Mouse (Mus musculus) limb, embryonic 10.5 days (tissue): Measurements from ENCODE around the gene Fndc9. TPM values are rescaled to one million over a fixed set of nuclear protein-coding genes. Genes with fewer than 3 reads are reported as not detected.
A peak's percentile ranks its signal among the peaks of the same experiment; 100 is the strongest.

ENCODE experiments used
- DNase-seq: peaks from one replicate; pipeline ENCODE4 v3.0.0-alpha.2; 2017; ENCODE audit warnings: low spot score
- H3K27ac ChIP-seq: fragments of 300-500 bp; sonication (generic); 2 replicates; pipeline ENCODE4 v1.5.1; 2016; ENCODE audit warnings: mild to moderate bottlenecking
- H3K27me3 ChIP-seq: fragments of 300-500 bp; sonication (generic); 2 replicates; pipeline ENCODE4 v1.6.1; 2016; ENCODE audit warnings: low read depth, mild to moderate bottlenecking; ENCODE audit not compliant: poor library complexity, severe bottlenecking
- H3K36me3 ChIP-seq: fragments of 300-500 bp; sonication (generic); 2 replicates; pipeline ENCODE4 v1.6.1; 2016; ENCODE audit warnings: mild to moderate bottlenecking, moderate library complexity
- H3K4me1 ChIP-seq: fragments of 300-500 bp; sonication (generic); 2 replicates; pipeline ENCODE4 v1.6.1; 2016
- H3K4me3 ChIP-seq: fragments of 300-500 bp; sonication (generic); 2 replicates; pipeline ENCODE4 v1.5.1; 2016; ENCODE audit warnings: mild to moderate bottlenecking, moderate library complexity
- H3K9me3 ChIP-seq: fragments of 300-500 bp; sonication (generic); replicated peaks from 2 replicates; pipeline ENCODE4 v1.6.1; 2016; ENCODE audit warnings: mild to moderate bottlenecking
- WGBS: fragments of 180-500 bp; shearing (Covaris S2); methylation state at CpG from one replicate; pipeline ENCODE4 v1.1.7; 2016; 5-methylcytosine and 5-hydroxymethylcytosine counted together
- polyA plus RNA-seq: library from polyadenylated mRNA; unstranded; fragments of >200 nt; fragmentation: Nextera tagmentation; extraction: Ambion mirVana; gene quantifications from 2 replicates; pipeline ENCODE4 v1.2.1, GENCODE M21; 2016

Gene Fndc9
- polyA plus RNA-seq, 1 experiment from 2014 or later: 0.11 TPM

- H3K4me3 ChIP-seq: no peak overlapping the region
- no peak overlapping the region for H3K27ac ChIP-seq
- peaks cover 6% of the 10 kb centered on the region; the same call in 1 of the 2 replicates for H3K36me3 ChIP-seq
- no peaks in the 10 kb centered on the region for H3K27me3 ChIP-seq
- no peak for DNase-seq
- whole genome bisulfite sequencing: 77% methylated on average over 9 of the region's 9 CpGs
- H3K4me1 ChIP-seq: 0 out of 2 replicates have a peak, but pooled peaks cover 3% of the 10 kb centered on the region
- H3K9me3 ChIP-seq: no peaks in the 10 kb centered on the region
Observed at GRCm38 (mm10) chr11:46269391-46269790, 34.1 kb downstream of the Fndc9 start.

- DNase-seq: no peak
- no peaks in the 10 kb centered on the region for H3K27me3 ChIP-seq
- 0 out of 2 replicates have a peak, but pooled peaks cover 3% of the 10 kb centered on the region for H3K4me1 ChIP-seq
- H3K9me3 ChIP-seq: no peaks in the 10 kb centered on the region
- peaks cover 6% of the 10 kb centered on the region; the same call in 1 of the 2 replicates for H3K36me3 ChIP-seq
- no peak overlapping the region for H3K4me3 ChIP-seq
- no peak overlapping the region for H3K27ac ChIP-seq
- WGBS: 79% methylated on average over 3 of the region's 3 CpGs
Observed at GRCm38 (mm10) chr11:46269893-46270292, 34.6 kb downstream of the Fndc9 start.

DNA sequence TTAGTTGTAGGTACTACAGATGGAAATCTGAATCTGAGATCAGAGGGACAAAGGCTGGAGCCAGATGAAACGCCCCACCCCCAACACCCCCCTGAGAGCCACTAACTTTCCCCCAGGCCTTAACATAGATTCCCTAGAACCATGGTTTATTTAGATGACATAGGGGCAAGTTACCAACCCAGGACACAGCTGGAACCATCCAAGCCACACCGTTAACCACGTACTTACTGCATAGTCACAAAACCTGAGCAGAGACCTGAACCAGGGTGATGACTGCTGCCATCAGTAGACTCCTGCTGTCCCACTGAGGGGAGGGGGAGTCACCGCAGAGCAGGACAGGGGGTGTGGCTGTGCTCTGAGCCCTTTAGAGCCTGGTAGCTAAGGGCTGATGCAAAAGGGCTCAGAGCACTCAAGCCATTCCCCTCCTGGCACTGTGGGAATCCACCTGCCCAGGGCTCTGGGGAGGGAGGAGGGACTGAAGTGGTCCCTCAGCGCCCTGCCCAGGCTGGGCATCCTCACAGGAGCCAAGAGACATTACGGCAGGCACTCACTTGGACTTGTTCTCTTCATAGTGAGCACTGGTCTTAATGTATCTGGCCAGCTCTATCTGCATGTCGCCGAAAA, 36.8 kb downstream of the Fndc9 start:
- no peak for DNase-seq
- H3K27ac ChIP-seq: no peak overlapping the region
- H3K27me3 ChIP-seq: no peaks in the 10 kb centered on the region
- H3K36me3 ChIP-seq: peaks cover 12% of the 10 kb centered on the region; the same call in 1 of the 2 replicates
- H3K4me3 ChIP-seq: no peak overlapping the region
- WGBS: 77% methylated on average over 8 of the region's 8 CpGs
- no peaks in the 10 kb centered on the region for H3K9me3 ChIP-seq
- H3K4me1 ChIP-seq: peaks cover 3% of the 10 kb centered on the region; the same call in 1 of the 2 replicates

DNA sequence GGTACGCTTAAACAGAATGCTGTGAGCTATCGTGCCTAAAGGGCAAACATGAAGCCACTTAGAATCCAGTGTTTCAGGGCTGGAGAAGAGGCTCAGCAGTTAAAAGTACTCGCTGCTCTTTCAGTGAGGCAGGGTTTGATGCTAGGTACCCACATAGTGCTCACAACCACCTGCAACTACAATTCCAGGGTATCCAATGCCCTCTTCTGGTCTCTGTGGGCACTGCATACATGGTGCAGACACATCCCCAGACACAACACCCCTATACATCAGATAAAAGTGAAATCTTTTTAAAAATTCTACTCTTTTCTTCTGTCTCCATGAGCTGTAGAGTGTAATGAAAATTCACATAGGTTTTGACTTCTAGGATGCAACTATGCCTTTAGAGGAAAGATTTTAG, 38.6 kb downstream of the Fndc9 start:
- 94% methylated on average over 3 of the region's 3 CpGs for WGBS
- Histone ChIP-seq H3K4me3 (no peak overlapping the region), H3K36me3 (peaks cover 17% of the 10 kb centered on the region; the same call in 1 of the 2 replicates), H3K4me1 (peaks cover 3% of the 10 kb centered on the region; the same call in 1 of the 2 replicates), H3K27ac (no peak overlapping the region), H3K27me3 (no peaks in the 10 kb centered on the region), H3K9me3 (no peaks in the 10 kb centered on the region)
- no peak for DNase-seq

GRCm38 (mm10) chr11:46275302-46275701, 40.0 kb downstream of the Fndc9 start:
- Histone ChIP-seq H3K4me1 (peaks cover 3% of the 10 kb centered on the region; the same call in 1 of the 2 replicates), H3K27ac (no peak overlapping the region), H3K36me3 (peaks cover 20% of the 10 kb centered on the region; the same call in 1 of the 2 replicates), H3K4me3 (no peak overlapping the region), H3K9me3 (no peaks in the 10 kb centered on the region), H3K27me3 (no peaks in the 10 kb centered on the region)
- peak; percentile 82 for DNase-seq
- 9% methylated on average over 6 of the region's 6 CpGs for WGBS

GRCm38 (mm10) chr11:46276168-46276567, 40.8 kb downstream of the Fndc9 start:
- 90% methylated on average over 8 of the region's 8 CpGs for WGBS
- Histone ChIP-seq H3K27me3 (no peaks in the 10 kb centered on the region), H3K9me3 (no peaks in the 10 kb centered on the region), H3K4me3 (no peak overlapping the region), H3K27ac (no peak overlapping the region), H3K36me3 (peaks cover 20% of the 10 kb centered on the region; the same call in 1 of the 2 replicates), H3K4me1 (peaks cover 3% of the 10 kb centered on the region; the same call in 1 of the 2 replicates)
- DNase-seq: no peak

DNA sequence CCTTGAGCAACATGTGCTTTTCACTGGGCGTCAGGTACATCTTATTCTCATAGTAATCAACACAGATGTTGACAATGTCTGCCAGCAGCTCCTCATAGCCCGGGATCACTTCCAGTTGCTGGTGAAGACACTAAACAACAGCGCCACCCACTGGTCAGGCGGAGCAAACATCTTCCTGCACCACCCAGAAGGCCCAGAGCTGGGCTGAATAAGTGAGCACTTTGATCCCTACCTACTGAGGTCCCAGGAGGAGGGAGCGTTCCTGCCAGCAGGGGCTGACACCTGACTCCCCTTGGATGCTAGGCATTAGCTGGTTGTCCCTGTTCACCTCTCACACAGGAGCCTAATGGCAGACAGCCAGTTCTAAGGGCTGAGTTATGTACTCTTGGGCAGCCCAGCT, 41.4 kb downstream of the Fndc9 start:
- no peak overlapping the region for H3K4me3 ChIP-seq
- DNase-seq: peak; percentile 39
- H3K27ac ChIP-seq: no peak overlapping the region
- no peaks in the 10 kb centered on the region for H3K27me3 ChIP-seq
- peaks cover 23% of the 10 kb centered on the region; the same call in 1 of the 2 replicates for H3K36me3 ChIP-seq
- WGBS: 45% methylated on average over 5 of the region's 5 CpGs
- H3K4me1 ChIP-seq: peaks cover 3% of the 10 kb centered on the region; the same call in 1 of the 2 replicates
- H3K9me3 ChIP-seq: no peaks in the 10 kb centered on the region

- DNase-seq: no peak
- WGBS: 82% methylated on average over 5 of the region's 5 CpGs
- peaks cover 26% of the 10 kb centered on the region; the same call in 1 of the 2 replicates for H3K36me3 ChIP-seq
Observed at GRCm38 (mm10) chr11:46278140-46278539, 42.8 kb downstream of the Fndc9 start.

GRCm38 (mm10) chr11:46278709-46279108, 43.4 kb downstream of the Fndc9 start:
- Histone ChIP-seq H3K27me3 (no peaks in the 10 kb centered on the region), H3K9me3 (no peaks in the 10 kb centered on the region), H3K4me1 (no peaks in the 10 kb centered on the region; the same call in 1 of the 2 replicates), H3K4me3 (no peak overlapping the region), H3K36me3 (peaks cover 26% of the 10 kb centered on the region; the same call in 1 of the 2 replicates), H3K27ac (no peak overlapping the region)
- 94% methylated on average over 12 of the region's 12 CpGs for WGBS
- DNase-seq: no peak

More at GRCm38 (mm10) chr11:46278140-46278539, 42.8 kb downstream of the Fndc9 start:
- Histone ChIP-seq H3K27me3 (no peaks in the 10 kb centered on the region), H3K4me3 (no peak overlapping the region), H3K27ac (no peak overlapping the region), H3K4me1 (no peaks in the 10 kb centered on the region; the same call in 1 of the 2 replicates), H3K9me3 (no peaks in the 10 kb centered on the region)

DNA sequence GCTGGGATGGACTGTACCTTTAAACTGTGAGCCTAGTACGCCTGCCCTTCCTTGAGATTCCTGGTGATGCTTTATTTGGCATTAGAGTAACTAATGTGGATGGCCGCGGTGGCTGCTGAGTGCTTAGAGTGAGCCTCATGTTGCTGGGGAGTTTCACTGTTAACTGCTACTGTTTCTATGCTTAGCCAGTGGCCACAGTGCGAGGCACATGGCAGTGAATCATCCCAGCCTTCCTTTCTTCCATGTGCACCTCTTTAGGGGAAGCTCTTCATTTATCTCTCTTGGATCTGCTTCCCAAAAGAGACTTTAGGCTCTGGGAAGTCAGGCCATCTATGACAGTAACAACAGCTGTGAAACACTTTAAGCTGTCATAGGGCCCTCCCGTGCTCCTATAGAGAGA, 47.3 kb downstream of the Fndc9 start:
- no peak overlapping the region for H3K27ac ChIP-seq
- WGBS: 92% methylated on average over 5 of the region's 5 CpGs
- H3K4me1 ChIP-seq: no peaks in the 10 kb centered on the region
- H3K36me3 ChIP-seq: peaks cover 12% of the 10 kb centered on the region; the same call in 1 of the 2 replicates
- no peak overlapping the region for H3K4me3 ChIP-seq
- no peaks in the 10 kb centered on the region for H3K27me3 ChIP-seq
- H3K9me3 ChIP-seq: no peaks in the 10 kb centered on the region
- DNase-seq: no peak

DNA sequence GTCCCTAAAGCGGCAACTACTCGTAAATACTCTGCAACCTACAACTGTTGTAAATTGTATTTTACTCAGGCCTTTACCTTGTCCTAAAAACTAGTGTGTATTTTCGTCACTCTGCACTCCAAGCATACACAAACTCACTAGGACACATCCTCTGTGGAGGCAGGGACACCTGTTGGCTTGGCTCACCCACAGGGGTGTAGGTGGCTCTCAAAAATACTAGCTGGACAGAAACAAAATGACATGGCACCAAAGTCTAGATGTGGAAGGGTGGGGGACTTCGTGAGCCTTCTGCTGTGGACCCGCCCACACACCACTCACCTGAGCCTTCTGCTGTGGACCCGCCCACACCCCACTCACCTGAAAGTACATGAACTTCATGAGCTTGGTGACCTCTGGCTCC, 48.5 kb downstream of the Fndc9 start:
- peaks cover 15% of the 10 kb centered on the region; the same call in 1 of the 2 replicates for H3K36me3 ChIP-seq
- 95% methylated on average over 6 of the region's 6 CpGs for WGBS
- no peaks in the 10 kb centered on the region for H3K27me3 ChIP-seq
- no peak overlapping the region for H3K27ac ChIP-seq
- no peaks in the 10 kb centered on the region for H3K4me1 ChIP-seq
- DNase-seq: no peak
- no peak overlapping the region for H3K4me3 ChIP-seq
- no peaks in the 10 kb centered on the region for H3K9me3 ChIP-seq

- peaks cover 8% of the 10 kb centered on the region; the same call in 1 of the 2 replicates for H3K36me3 ChIP-seq
- H3K4me1 ChIP-seq: peaks cover 8% of the 10 kb centered on the region
- H3K27me3 ChIP-seq: no peaks in the 10 kb centered on the region
- H3K4me3 ChIP-seq: no peak overlapping the region
- H3K27ac ChIP-seq: no peak overlapping the region
- DNase-seq: no peak
- H3K9me3 ChIP-seq: no peaks in the 10 kb centered on the region
- WGBS: 84% methylated on average over 6 of the region's 6 CpGs
Observed at GRCm38 (mm10) chr11:46286803-46287202, 51.5 kb downstream of the Fndc9 start.

DNA sequence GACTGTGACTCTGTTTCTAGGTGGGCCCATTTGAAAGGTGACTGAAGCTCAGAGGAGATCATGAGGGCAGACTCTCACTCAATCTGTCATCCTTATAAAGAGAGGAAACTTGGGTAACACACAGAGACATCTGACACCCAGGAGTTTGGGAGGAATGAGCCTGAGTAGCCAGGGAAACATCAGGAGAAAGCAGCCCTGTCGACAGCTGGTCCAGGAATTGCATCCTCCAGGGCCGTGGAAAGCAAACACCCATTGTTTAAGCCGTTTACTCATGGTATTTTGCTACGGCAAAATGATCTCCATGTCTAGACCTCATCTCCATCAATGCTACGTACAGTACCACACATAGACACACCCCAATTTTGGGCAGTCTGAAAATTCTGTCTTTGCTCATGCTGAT, 52.8 kb downstream of the Fndc9 start:
- Histone ChIP-seq H3K4me1 (peaks cover 8% of the 10 kb centered on the region), H3K9me3 (no peaks in the 10 kb centered on the region), H3K4me3 (no peak overlapping the region), H3K36me3 (peaks cover 4% of the 10 kb centered on the region; the same call in 1 of the 2 replicates), H3K27me3 (no peaks in the 10 kb centered on the region), H3K27ac (no peak overlapping the region)
- DNase-seq: no peak
- 70% methylated on average over 5 of the region's 5 CpGs for WGBS
